Mouse (Mus musculus) CH12.LX (cell line): Measurements from ENCODE around the gene Zfp385c. TPM values are rescaled to one million over a fixed set of nuclear protein-coding genes. Genes with fewer than 3 reads are reported as not detected.

Experiments
- DNase-seq: peaks from one replicate; pipeline ENCODE4 v3.0.0-alpha.2; 2013; ENCODE audit errors: extremely low read depth
- H3K27ac ChIP-seq: 2 replicates; pipeline ENCODE4 v1.5.1; 2012; ENCODE audit warnings: low read depth, mild to moderate bottlenecking, control low read depth, moderate library complexity; ENCODE audit not compliant: insufficient read depth
- H3K27me3 ChIP-seq: replicated peaks from 2 replicates; pipeline ENCODE3; 2012; ENCODE audit warnings: inconsistent platforms
- H3K36me3 ChIP-seq, 2 experiments: replicated peaks in 1 of 2; 2 replicates each; pipeline versions ENCODE3 to v1.6.1; 2012; ENCODE audit warnings: inconsistent platforms in 1 of 2, low read length in 1 of 2, mild to moderate bottlenecking in 1 of 2, mixed read lengths in 1 of 2, moderate library complexity in 1 of 2; ENCODE audit not compliant: control insufficient read depth in 1 of 2, insufficient read depth in 1 of 2
- H3K4me1 ChIP-seq, 2 experiments: 2 replicates each; pipeline ENCODE4 v1.6.1; 2012; ENCODE audit warnings: inconsistent platforms in 1 of 2, moderate library complexity in 1 of 2; ENCODE audit not compliant: insufficient read depth in 2 of 2, control insufficient read depth in 1 of 2
- H3K4me2 ChIP-seq: 2 replicates; pipeline ENCODE4 v1.6.1; 2012; ENCODE audit warnings: low read depth, mild to moderate bottlenecking, control low read depth; ENCODE audit not compliant: poor library complexity, insufficient read depth, severe bottlenecking
- H3K4me3 ChIP-seq, 3 experiments: fragments of 150-350 bp in 1 of 3; sonication (generic) in 1 of 3; replicated peaks in 1 of 3; 2 replicates each; pipeline versions ENCODE3 to v1.5.1; 2011 to 2012; ENCODE audit warnings: low read depth in 2 of 3, low read length in 2 of 3, mild to moderate bottlenecking in 2 of 3, moderate library complexity in 2 of 3, control low read depth in 1 of 3, improper control_type of control experiment in 1 of 3, inconsistent platforms in 1 of 3, mixed read lengths in 1 of 3; ENCODE audit not compliant: poor library complexity in 1 of 3
- H3K79me2 ChIP-seq: replicated peaks from 2 replicates; pipeline ENCODE4 v1.6.1; 2012; ENCODE audit warnings: mild to moderate bottlenecking, moderate library complexity; ENCODE audit not compliant: control insufficient read depth, poor library complexity, insufficient read depth, severe bottlenecking; ENCODE audit errors: extremely low read depth
- H3K9ac ChIP-seq: 2 replicates; pipeline ENCODE4 v1.6.1; 2012; ENCODE audit warnings: low read depth, mild to moderate bottlenecking, control low read depth, moderate library complexity; ENCODE audit not compliant: insufficient read depth
- H3K9me3 ChIP-seq: replicated peaks from 2 replicates; pipeline ENCODE3; 2012; ENCODE audit warnings: low read length, inconsistent platforms, mixed read lengths
- BHLHE40 ChIP-seq: IDR thresholded peaks from 2 replicates; pipeline ENCODE4 v1.6.1; 2011; ENCODE audit warnings: mild to moderate bottlenecking, low read depth, low read length, improper control_type of control experiment
- CHD2 ChIP-seq: IDR thresholded peaks from 2 replicates; pipeline ENCODE4 v1.6.1; 2011; ENCODE audit warnings: low read length, improper control_type of control experiment
- CTCF ChIP-seq, 2 experiments: IDR thresholded peaks in 1 of 2; conservative IDR thresholded peaks in 1 of 2; 2 replicates each; pipeline ENCODE4 v1.5.1; 2011 to 2012; ENCODE audit warnings: low read depth in 2 of 2, low read length in 2 of 2, improper control_type of control experiment in 1 of 2, inconsistent platforms in 1 of 2, mild to moderate bottlenecking in 1 of 2, moderate library complexity in 1 of 2
- E2F4 ChIP-seq: IDR thresholded peaks from 2 replicates; pipeline ENCODE4 v1.6.1; 2011; ENCODE audit warnings: low read depth, low read length, improper control_type of control experiment; ENCODE audit not compliant: insufficient replicate concordance
- EP300 ChIP-seq: IDR thresholded peaks from 2 replicates; pipeline ENCODE4 v1.6.1; 2011; ENCODE audit warnings: low read length, improper control_type of control experiment
- ETS1 ChIP-seq: conservative IDR thresholded peaks from 2 replicates; pipeline ENCODE4 v1.6.1; 2012; ENCODE audit warnings: low read depth, mild to moderate bottlenecking, inconsistent platforms, low read length, improper control_type of control experiment, moderate library complexity
- IRF4 ChIP-seq: IDR thresholded peaks from 2 replicates; pipeline ENCODE4 v1.6.1; 2014; ENCODE audit warnings: low read depth, mild to moderate bottlenecking, inconsistent platforms, low read length, improper control_type of control experiment
- JUN ChIP-seq: IDR thresholded peaks from 2 replicates; pipeline ENCODE4 v1.6.1; 2011; ENCODE audit warnings: low read depth, mild to moderate bottlenecking, low read length, improper control_type of control experiment, moderate library complexity; ENCODE audit not compliant: insufficient read depth
- KAT2A ChIP-seq: IDR thresholded peaks from 2 replicates; pipeline ENCODE4 v1.6.1; 2012; ENCODE audit warnings: low read length, improper control_type of control experiment, inconsistent platforms; ENCODE audit not compliant: insufficient replicate concordance
- MAFK ChIP-seq: IDR thresholded peaks from 2 replicates; pipeline ENCODE4 v1.6.1; 2011; ENCODE audit warnings: low read length, improper control_type of control experiment; ENCODE audit not compliant: insufficient replicate concordance
- MAX ChIP-seq: IDR thresholded peaks from 2 replicates; pipeline ENCODE4 v1.6.1; 2011; ENCODE audit warnings: low read length, improper control_type of control experiment
- MAZ ChIP-seq: IDR thresholded peaks from 2 replicates; pipeline ENCODE4 v1.6.1; 2012; ENCODE audit warnings: low read depth, mild to moderate bottlenecking, inconsistent platforms, low read length, improper control_type of control experiment, moderate library complexity
- MEF2A ChIP-seq: IDR thresholded peaks from 2 replicates; pipeline ENCODE4 v1.6.1; 2014; ENCODE audit warnings: low read depth, mild to moderate bottlenecking, inconsistent platforms, low read length, improper control_type of control experiment, borderline replicate concordance
- MYC ChIP-seq: IDR thresholded peaks from 2 replicates; pipeline ENCODE4 v1.6.1; 2011; ENCODE audit warnings: low read depth, mild to moderate bottlenecking, improper control_type of control experiment, low read length
- NELFE ChIP-seq: IDR thresholded peaks from 2 replicates; pipeline ENCODE4 v1.6.1; 2011; ENCODE audit warnings: low read depth, low read length, improper control_type of control experiment
- PAX5 ChIP-seq: IDR thresholded peaks from 2 replicates; pipeline ENCODE4 v1.6.1; 2012; ENCODE audit warnings: low read length, inconsistent platforms, mixed read lengths
- POLR2A ChIP-seq: IDR thresholded peaks from 2 replicates; pipeline ENCODE4 v1.6.1; 2011; ENCODE audit warnings: low read depth, mild to moderate bottlenecking, improper control_type of control experiment, low read length
- TBP ChIP-seq: conservative IDR thresholded peaks from 2 replicates; pipeline ENCODE4 v1.6.1; 2011; ENCODE audit warnings: low read depth, low read length, improper control_type of control experiment
- TCF12 ChIP-seq: IDR thresholded peaks from 2 replicates; pipeline ENCODE4 v1.6.1; 2014; ENCODE audit warnings: low read depth, mild to moderate bottlenecking, inconsistent platforms, low read length, improper control_type of control experiment
- UBTF ChIP-seq: IDR thresholded peaks from 2 replicates; pipeline ENCODE4 v1.6.1; 2012; ENCODE audit warnings: low read depth, mild to moderate bottlenecking, inconsistent platforms, low read length, improper control_type of control experiment, moderate library complexity
- USF2 ChIP-seq: conservative IDR thresholded peaks from 2 replicates; pipeline ENCODE4 v1.6.1; 2011; ENCODE audit warnings: low read depth, low read length, improper control_type of control experiment
- ZC3H11A ChIP-seq: IDR thresholded peaks from 2 replicates; pipeline ENCODE4 v1.6.1; 2012; ENCODE audit warnings: low read depth, mild to moderate bottlenecking, inconsistent platforms, low read length, improper control_type of control experiment
- ZKSCAN1 ChIP-seq: IDR thresholded peaks from 2 replicates; pipeline ENCODE4 v1.6.1; 2012; ENCODE audit warnings: low read depth, inconsistent platforms, low read length, improper control_type of control experiment, borderline replicate concordance
- ZMIZ1 ChIP-seq: IDR thresholded peaks from 2 replicates; pipeline ENCODE4 v1.6.1; 2012; ENCODE audit warnings: low read depth, mild to moderate bottlenecking, inconsistent platforms, low read length, improper control_type of control experiment
- ZNF384 ChIP-seq: IDR thresholded peaks from 2 replicates; pipeline ENCODE4 v1.6.1; 2012; ENCODE audit warnings: low read depth, low read length, improper control_type of control experiment, inconsistent platforms
- dilution Hi-C: fragments of 300-500 bp; cut with MboI; formaldehyde crosslinking; loops from 2 replicates; pipeline ENCODE4 v1.14.3; 2020; ENCODE audit warnings: low sequenced_read_pairs; ENCODE audit not compliant: extremely low pct_unique_long_range_greater_than_20kb, extremely low pct_ligation_motif_present
- in situ Hi-C: fragments of 300-500 bp; cut with MboI; formaldehyde crosslinking; loops from 3 replicates; pipeline ENCODE4 v1.14.3; 2019; ENCODE audit warnings: low sequenced_read_pairs, low pct_ligation_motif_present, low pct_unique_long_range_greater_than_20kb, mixed read lengths
- polyA plus RNA-seq: library from polyadenylated mRNA; unstranded; fragments of >175 nt; gene quantifications from 2 replicates; pipeline ENCODE4 v1.2.1, GENCODE M21; 2012; ENCODE audit warnings: low read depth; ENCODE audit not compliant: insufficient read length
- total RNA-seq, 2 experiments: library from RNA; depleted of rRNA; stranded (reverse); fragments of 300-350 nt in 1 of 2; fragments of >200 nt in 1 of 2; gene quantifications; 2 replicates each; pipeline ENCODE4 v1.2.3; 2012 to 2014

Zfp385c gene
- total and polyA plus RNA-seq, 3 experiments: 0.08 to 0.14 TPM; not detected in 1

DNA sequence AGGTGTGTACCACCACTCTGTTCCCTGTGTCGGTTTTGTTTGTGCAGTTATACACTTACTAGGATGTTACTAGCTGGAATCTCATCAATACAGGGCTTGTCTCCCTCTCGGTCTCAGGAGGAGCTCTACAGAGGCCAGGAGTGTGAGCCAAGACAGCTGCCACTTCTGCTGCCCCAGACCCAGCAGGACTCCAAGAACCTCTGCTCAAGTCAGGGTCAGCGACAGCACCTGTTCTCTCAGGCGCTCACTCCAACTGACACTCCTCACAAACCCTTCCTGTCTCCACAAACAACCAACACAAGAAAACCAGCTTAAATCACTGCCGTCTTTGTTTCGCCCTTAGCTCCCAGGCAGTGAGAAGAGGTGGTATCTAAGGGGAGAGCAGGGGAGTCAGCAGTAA lies 36.3 kb upstream of the Zfp385c start:
- Histone ChIP-seq H3K27me3 (no peaks in the 10 kb centered on the region), H3K36me3 (peaks cover 26 to 79% of the 10 kb centered on the region in 2 experiments), H3K9me3 (no peaks in the 10 kb centered on the region), H3K4me2 (no peak overlapping the region), H3K9ac (no peak overlapping the region), H3K4me3 (no peak overlapping the region), H3K4me1 (peaks cover 3 to 86% of the 10 kb centered on the region in 2 experiments; a peak in 2 of 4 replicates), H3K79me2 (peaks cover 67% of the 10 kb centered on the region), H3K27ac (no peak overlapping the region)
- no peak for TF ChIP-seq BHLHE40
- no peak for TF ChIP-seq EP300
- no peak for TF ChIP-seq CTCF (conservative IDR thresholded peaks at IDR 0.05 in 1 of 2, IDR thresholded peaks at IDR 0.05 in 1 of 2; ENCODE audit: low read depth in 2 of 2, low read length in 2 of 2)
- TF ChIP-seq ZMIZ1: no peak
- no peak for TF ChIP-seq TBP
- no peak for TF ChIP-seq IRF4
- no peak for TF ChIP-seq CHD2
- no peak for TF ChIP-seq POLR2A
- no peak for TF ChIP-seq MAZ
- TF ChIP-seq ZNF384: no peak
- no peak for TF ChIP-seq NELFE
- TF ChIP-seq MYC: no peak
- TF ChIP-seq ETS1: no peak
- TF ChIP-seq KAT2A: no peak
- DNase-seq: no peak
- dilution Hi-C loops (no loop called here), in situ Hi-C loops (no loop called here)

DNA sequence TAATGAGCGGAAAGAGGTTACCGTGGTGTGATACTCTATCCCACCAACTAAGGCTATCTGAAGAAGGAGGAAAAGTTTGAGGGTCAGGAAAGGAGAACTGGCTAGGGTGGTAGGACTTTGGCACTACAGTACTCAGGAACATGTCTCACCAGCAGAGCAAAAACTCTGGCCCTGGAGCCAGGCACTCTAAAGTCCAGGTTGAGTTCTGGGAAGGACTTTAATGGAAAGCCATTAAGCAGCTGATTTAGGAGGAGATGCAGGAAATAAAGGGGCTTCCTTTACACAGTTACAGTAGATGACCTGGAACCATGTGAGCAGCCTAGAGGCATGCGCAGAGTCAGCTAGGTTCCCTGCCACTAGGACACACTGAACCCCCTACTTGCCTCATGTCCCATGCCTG lies 34.9 kb upstream of the Zfp385c start:
- Histone ChIP-seq H3K9me3 (no peaks in the 10 kb centered on the region), H3K9ac (no peak overlapping the region), H3K27ac (no peak overlapping the region), H3K79me2 (peaks cover 64% of the 10 kb centered on the region), H3K4me3 (no peak overlapping the region), H3K4me1 (peaks cover 9 to 86% of the 10 kb centered on the region in 2 experiments; a peak in 3 of 4 replicates), H3K27me3 (no peaks in the 10 kb centered on the region), H3K36me3 (peaks cover 16 to 75% of the 10 kb centered on the region in 2 experiments), H3K4me2 (no peak overlapping the region)
- TF ChIP-seq MEF2A (no peak), KAT2A (no peak), E2F4 (no peak), ZKSCAN1 (no peak), JUN (no peak), TCF12 (no peak), CTCF (conservative IDR thresholded peaks at IDR 0.05 in 1 of 2, IDR thresholded peaks at IDR 0.05 in 1 of 2; ENCODE audit: low read depth in 2 of 2, low read length in 2 of 2) (no peak), IRF4 (no peak), PAX5 (no peak), MAX (no peak), MAFK (no peak), ZC3H11A (no peak), ZNF384 (no peak), USF2 (no peak), EP300 (no peak), TBP (no peak), UBTF (no peak)
- no peak for DNase-seq
- dilution Hi-C loops: no loop called here
- in situ Hi-C loops: no loop called here
